In the genomic region with DNA sequence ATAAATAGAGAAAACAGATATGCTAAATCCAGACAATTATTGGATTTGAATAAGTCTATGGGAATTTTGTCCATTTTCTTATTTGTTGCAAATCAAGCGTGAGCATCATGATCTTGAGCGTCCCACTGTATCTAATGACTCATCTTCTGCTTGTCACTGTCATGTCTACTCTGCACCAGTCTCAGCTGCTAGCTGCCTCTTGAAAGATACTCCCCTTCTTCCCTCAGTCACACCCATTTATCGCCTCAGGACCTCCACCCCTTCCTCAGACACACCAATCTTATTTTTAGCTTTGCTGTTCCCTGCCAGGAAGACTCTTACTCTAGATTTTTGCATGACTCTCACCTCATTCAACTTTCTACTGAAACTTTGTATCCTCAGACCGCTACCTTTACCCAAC, we compare ENCODE assay signal across 26 mouse cellular contexts. TPM values are rescaled to one million over a fixed set of nuclear protein-coding genes. Genes with fewer than 3 reads are reported as not detected.
"Had no signal": no experiment of that assay in that cellular context is flagged by ENCODE, and none has a peak within 500 bp of the region (broad histone marks: within the 10 kb centered on the region; RNA-seq: fewer than 3 reads in every experiment).

No protein-coding gene starts in this region.

- H3K36me3 ChIP-seq: kidney, embryonic 15.5 days; limb, embryonic 12.5 days; limb, embryonic 15.5 days; liver, embryonic 15.5 days had no signal

- H3K4me1 ChIP-seq: kidney, embryonic 15.5 days; limb, embryonic 12.5 days had no signal

- DNase-seq: kidney, postnatal 10 days; kidney, postnatal 36 days; layer of hippocampus, postnatal 36 days; left cerebral cortex, postnatal 4 days; lung, adult 2 months; lung, postnatal 14 days; lung, postnatal 4 days; midbrain, embryonic 14.5 days; right cerebral cortex, adult 18-20 months; right cerebral cortex, postnatal 14 days; right cerebral cortex, postnatal 4 days; thymus, adult 2 months; thymus, postnatal 14 days; thymus, postnatal 4 days had no signal

- H3K27me3 ChIP-seq: kidney, embryonic 15.5 days; limb, embryonic 12.5 days; limb, embryonic 15.5 days; liver, embryonic 15.5 days had no signal

- H3K9me3 ChIP-seq: kidney, embryonic 15.5 days; limb, embryonic 12.5 days; limb, embryonic 15.5 days; liver, embryonic 15.5 days had no signal

- H3K9ac ChIP-seq: kidney, embryonic 15.5 days; limb, embryonic 12.5 days; limb, embryonic 15.5 days; liver, embryonic 15.5 days had no signal

- H3K4me2 ChIP-seq: kidney, embryonic 15.5 days; limb, embryonic 12.5 days; limb, embryonic 15.5 days; liver, embryonic 15.5 days; midbrain, embryonic 11.5 days had no signal

- H3K4me3 ChIP-seq: kidney, embryonic 15.5 days; limb, embryonic 12.5 days; limb, embryonic 15.5 days; liver, embryonic 15.5 days had no signal

- H3K27ac ChIP-seq: kidney, embryonic 15.5 days; limb, embryonic 12.5 days; limb, embryonic 15.5 days; liver, embryonic 15.5 days; stomach, postnatal 0 days had no signal

RNA-seq across cellular contexts. Expression of a gene that starts 30.0 kb away (rescaled TPM):
- total RNA-seq: layer of hippocampus, adult 8-10 months; layer of hippocampus, postnatal 36 days; left cerebral cortex, postnatal 14 days; left cerebral cortex, postnatal 4 days; megakaryocyte progenitor cell, adult 5-6 weeks; megakaryocyte-erythroid progenitor cell, adult 5-6 weeks; midbrain, postnatal 0 days had no signal
- polyA plus RNA-seq: midbrain, embryonic 11.5 days; midbrain, embryonic 14.5 days; midbrain, postnatal 0 days; neural tube, embryonic 14.5 days; thymus, adult 2 months had no signal
